Mouse (Mus musculus) liver, embryonic 15.5 days (tissue): ENCODE measurements at regions not wholly inside any gene's neighbourhood (a gene's known extent, or its start where the extent isn't known, plus 50 kb on each side); places are given as distances from the start of the nearest gene placed in this dataset. TPM values are rescaled to one million over a fixed set of nuclear protein-coding genes. Genes with fewer than 3 reads are reported as not detected.

Experiments
- microRNA-seq: library from miRNA; unstranded; fragments of <30 nt; microRNA quantifications from one replicate; pipeline ENCODE4, GENCODE M21; 2016

Small RNA genes in the stretch of these regions (microRNA-seq; reads per million reads assigned to microRNA genes)
- not detected for gene Gm25649
